ENCODE assay signal across 7 mouse cellular contexts in the genomic region with DNA sequence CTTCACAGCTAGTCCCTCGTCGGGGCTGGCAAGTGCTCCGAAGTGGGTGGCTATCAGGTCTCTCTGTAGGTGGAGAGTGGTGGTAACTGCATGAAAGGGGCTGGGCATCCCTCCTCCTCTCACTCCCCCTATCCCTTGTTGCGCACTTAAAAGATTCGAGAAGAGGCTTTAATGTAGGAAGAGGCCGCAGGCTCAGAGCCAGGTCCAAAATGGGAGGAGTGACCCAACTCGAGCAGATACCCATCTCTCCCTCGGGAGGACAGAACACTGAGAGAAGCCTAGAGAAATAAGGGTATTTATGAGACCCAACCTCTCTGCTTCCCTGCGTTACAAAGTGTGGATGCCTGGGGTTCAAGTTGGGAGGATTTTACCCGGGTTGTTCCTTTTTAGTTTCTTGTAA. TPM values are rescaled to one million over a fixed set of nuclear protein-coding genes. Genes with fewer than 3 reads are reported as not detected.
DNase-seq lines count a peak whose midpoint lies in the region; ATAC-seq lines count a peak whose summit lies in the region.

No protein-coding gene starts in this region.

- peaks cover 30% of the 10 kb centered on the region for H3K4me1 ChIP-seq in lung, embryonic 15.5 days
- peaks cover 18% of the 10 kb centered on the region for H3K4me1 ChIP-seq in embryonic facial prominence, embryonic 13.5 days
- no peaks in the 10 kb centered on the region; the same call in 1 of the 2 replicates for H3K4me1 ChIP-seq in limb, embryonic 11.5 days (ENCODE audit: control insufficient read depth, insufficient read depth, low read length)
- H3K4me1 ChIP-seq in stomach, embryonic 14.5 days (ENCODE audit: control insufficient read depth, insufficient read depth, low read length): peaks cover 9% of the 10 kb centered on the region; the same call in 1 of the 2 replicates

- WGBS in lung, embryonic 15.5 days: 8% methylated on average over 10 of the region's 10 CpGs
- 8% methylated on average over 10 of the region's 10 CpGs for WGBS in embryonic facial prominence, embryonic 13.5 days
- 10% methylated on average over 10 of the region's 10 CpGs for WGBS in limb, embryonic 11.5 days
- WGBS in stomach, embryonic 14.5 days: 8% methylated on average over 10 of the region's 10 CpGs

- H3K36me3 ChIP-seq in lung, embryonic 15.5 days: no peaks in the 10 kb centered on the region
- H3K36me3 ChIP-seq in embryonic facial prominence, embryonic 13.5 days: no peaks in the 10 kb centered on the region
- no peaks in the 10 kb centered on the region for H3K36me3 ChIP-seq in limb, embryonic 11.5 days (ENCODE audit: control insufficient read depth, insufficient read depth, low read length)
- no peaks in the 10 kb centered on the region for H3K36me3 ChIP-seq in stomach, embryonic 14.5 days (ENCODE audit: control insufficient read depth, insufficient read depth, low read length)

- H3K4me2 ChIP-seq in lung, embryonic 15.5 days: peak overlapping the region; percentile 69
- peak overlapping the region; percentile 68 for H3K4me2 ChIP-seq in embryonic facial prominence, embryonic 13.5 days
- H3K4me2 ChIP-seq in limb, embryonic 11.5 days (ENCODE audit: low read depth, severe bottlenecking): peak overlapping the region; percentile 64
- peak overlapping the region; percentile 48 for H3K4me2 ChIP-seq in stomach, embryonic 14.5 days (replicated peaks; ENCODE audit: low read depth, low read length)

- H3K27ac ChIP-seq in lung, embryonic 15.5 days: no peak overlapping the region
- H3K27ac ChIP-seq in embryonic facial prominence, embryonic 13.5 days: no peak overlapping the region
- H3K27ac ChIP-seq in limb, embryonic 11.5 days (replicated peaks; ENCODE audit: low read depth, low read length): no peak overlapping the region
- H3K27ac ChIP-seq in stomach, embryonic 14.5 days (ENCODE audit: low read length): no peak overlapping the region

- H3K9me3 ChIP-seq in lung, embryonic 15.5 days: no peaks in the 10 kb centered on the region
- no peaks in the 10 kb centered on the region for H3K9me3 ChIP-seq in embryonic facial prominence, embryonic 13.5 days
- H3K9me3 ChIP-seq in limb, embryonic 11.5 days (ENCODE audit: control insufficient read depth, low read length): no peaks in the 10 kb centered on the region
- no peaks in the 10 kb centered on the region for H3K9me3 ChIP-seq in stomach, embryonic 14.5 days (ENCODE audit: control insufficient read depth, low read depth, low read length)

- 0 out of 2 replicates have a peak overlapping the region, but pooled peaks have one; percentile 16 for H3K9ac ChIP-seq in lung, embryonic 15.5 days
- peak overlapping the region; percentile 17; the same call in 1 of the 2 replicates for H3K9ac ChIP-seq in embryonic facial prominence, embryonic 13.5 days
- no peak overlapping the region for H3K9ac ChIP-seq in limb, embryonic 11.5 days (ENCODE audit: low read length)
- H3K9ac ChIP-seq in stomach, embryonic 14.5 days (replicated peaks; ENCODE audit: low read depth, low read length): no peak overlapping the region; the same call in 1 of the 2 replicates

- peak; percentile 6; the same call in 1 of the 2 replicates for ATAC-seq in lung, embryonic 15.5 days (ENCODE audit: borderline replicate concordance, extremely low read depth, low FRiP score, low TSS enrichment)
- no peak for ATAC-seq in embryonic facial prominence, embryonic 13.5 days (ENCODE audit: insufficient number of reproducible peaks, insufficient read depth, low FRiP score, low TSS enrichment, low read depth)
- ATAC-seq in limb, embryonic 11.5 days (ENCODE audit: insufficient number of reproducible peaks, low FRiP score, low TSS enrichment, low read depth): no peak
- ATAC-seq in stomach, embryonic 14.5 days (ENCODE audit: insufficient number of reproducible peaks, insufficient read depth, low FRiP score, low read depth): no peak

- peaks cover 8% of the 10 kb centered on the region for H3K27me3 ChIP-seq in lung, embryonic 15.5 days
- H3K27me3 ChIP-seq in embryonic facial prominence, embryonic 13.5 days: peaks cover 13% of the 10 kb centered on the region
- H3K27me3 ChIP-seq in limb, embryonic 11.5 days (ENCODE audit: control insufficient read depth, insufficient read depth, low read length): 0 out of 2 replicates have a peak, but pooled peaks cover 3% of the 10 kb centered on the region
- H3K27me3 ChIP-seq in stomach, embryonic 14.5 days (ENCODE audit: control insufficient read depth, insufficient read depth, low read length): no peaks in the 10 kb centered on the region

- H3K4me3 ChIP-seq in lung, embryonic 15.5 days: peak overlapping the region; percentile 33
- H3K4me3 ChIP-seq in embryonic facial prominence, embryonic 13.5 days: peak overlapping the region; percentile 41
- peak overlapping the region; percentile 28 for H3K4me3 ChIP-seq in limb, embryonic 11.5 days (ENCODE audit: low read depth, low read length)
- peak overlapping the region; percentile 27 for H3K4me3 ChIP-seq in stomach, embryonic 14.5 days (ENCODE audit: low read depth, low read length)

- DNase-seq in lung, postnatal 4 days: no peak
- DNase-seq in limb, embryonic 11.5 days (ENCODE audit: low spot score): no peak
- DNase-seq in yolk sac, embryonic 10.5 days (ENCODE audit: low spot score): no peak
- no peak for DNase-seq in ovary, postnatal 10 days (ENCODE audit: low spot score)

RNA-seq across cellular contexts. Expression of gene Disp2, which starts 0.5 kb away (rescaled TPM):
- 0.76 and 0.89 TPM in 2 replicates for polyA plus RNA-seq in lung, embryonic 15.5 days (2015; fragmentation: Nextera tagmentation; extraction: Ambion mirVana)
- 0.34 and 0.51 TPM in 2 replicates for polyA plus RNA-seq in embryonic facial prominence, embryonic 13.5 days (2015; fragmentation: Nextera tagmentation; extraction: Ambion mirVana)
- 0.05 TPM in 1 of 2 replicates, not detected in the other for polyA plus RNA-seq in limb, embryonic 11.5 days (2014; fragmentation: Nextera tagmentation; extraction: Ambion mirVana)
- 2.1 and 2.8 TPM in 2 replicates for polyA plus RNA-seq in stomach, embryonic 14.5 days (2014; fragmentation: Nextera tagmentation; extraction: Ambion mirVana)

RNA-seq across cellular contexts. Expression of gene Phgr1, which starts 6.5 kb away (rescaled TPM):
- polyA plus RNA-seq in lung, embryonic 15.5 days (2015; fragmentation: Nextera tagmentation; extraction: Ambion mirVana): not detected in 2 replicates
- polyA plus RNA-seq in embryonic facial prominence, embryonic 13.5 days (2015; fragmentation: Nextera tagmentation; extraction: Ambion mirVana): 2.0 TPM in 1 of 2 replicates, not detected in the other
- polyA plus RNA-seq in limb, embryonic 11.5 days (2014; fragmentation: Nextera tagmentation; extraction: Ambion mirVana): not detected in 2 replicates
- 22.2 and 24.8 TPM in 2 replicates for polyA plus RNA-seq in stomach, embryonic 14.5 days (2014; fragmentation: Nextera tagmentation; extraction: Ambion mirVana)

RNA-seq across cellular contexts. Expression of gene Ccdc9b, which starts 16.6 kb away (rescaled TPM):
- 0.98 and 1.2 TPM in 2 replicates for polyA plus RNA-seq in lung, embryonic 15.5 days (2015; fragmentation: Nextera tagmentation; extraction: Ambion mirVana)
- 0.83 and 0.91 TPM in 2 replicates for polyA plus RNA-seq in embryonic facial prominence, embryonic 13.5 days (2015; fragmentation: Nextera tagmentation; extraction: Ambion mirVana)
- 0.04 and 0.26 TPM in 2 replicates for polyA plus RNA-seq in limb, embryonic 11.5 days (2014; fragmentation: Nextera tagmentation; extraction: Ambion mirVana)
- polyA plus RNA-seq in stomach, embryonic 14.5 days (2014; fragmentation: Nextera tagmentation; extraction: Ambion mirVana): 0.75 and 1.4 TPM in 2 replicates

RNA-seq across cellular contexts. Expression of gene Inafm2, which starts 33.5 kb away (rescaled TPM):
- 18.3 and 18.4 TPM in 2 replicates for polyA plus RNA-seq in lung, embryonic 15.5 days (2015; fragmentation: Nextera tagmentation; extraction: Ambion mirVana)
- 12.7 and 13.1 TPM in 2 replicates for polyA plus RNA-seq in embryonic facial prominence, embryonic 13.5 days (2015; fragmentation: Nextera tagmentation; extraction: Ambion mirVana)
- 26.9 and 28.2 TPM in 2 replicates for polyA plus RNA-seq in limb, embryonic 11.5 days (2014; fragmentation: Nextera tagmentation; extraction: Ambion mirVana)
- 33.0 and 33.5 TPM in 2 replicates for polyA plus RNA-seq in stomach, embryonic 14.5 days (2014; fragmentation: Nextera tagmentation; extraction: Ambion mirVana)

RNA-seq across cellular contexts. Expression of gene Knstrn, which starts 34.7 kb away (rescaled TPM):
- polyA plus RNA-seq in lung, embryonic 15.5 days (2015; fragmentation: Nextera tagmentation; extraction: Ambion mirVana): 134 TPM in 2 replicates
- polyA plus RNA-seq in embryonic facial prominence, embryonic 13.5 days (2015; fragmentation: Nextera tagmentation; extraction: Ambion mirVana): 99.6 and 115 TPM in 2 replicates
- 179 and 186 TPM in 2 replicates for polyA plus RNA-seq in limb, embryonic 11.5 days (2014; fragmentation: Nextera tagmentation; extraction: Ambion mirVana)
- 103 and 105 TPM in 2 replicates for polyA plus RNA-seq in stomach, embryonic 14.5 days (2014; fragmentation: Nextera tagmentation; extraction: Ambion mirVana)

Comparison
In these comparisons a context has a peak if more than half of its experiments do, and no peak if none do; other contexts are left out.
1. H3K9ac ChIP-seq: peak in lung, embryonic 15.5 days (single experiment) and embryonic facial prominence, embryonic 13.5 days (single experiment); none in limb, embryonic 11.5 days (single experiment) and stomach, embryonic 14.5 days (single experiment).
2. Peak in every context shown above with its lines, with median percentiles within 50 percentile points of each other: H3K4me2 ChIP-seq and H3K4me3 ChIP-seq.